ENCODE assay signal across 8 mouse cellular contexts in the genomic region with DNA sequence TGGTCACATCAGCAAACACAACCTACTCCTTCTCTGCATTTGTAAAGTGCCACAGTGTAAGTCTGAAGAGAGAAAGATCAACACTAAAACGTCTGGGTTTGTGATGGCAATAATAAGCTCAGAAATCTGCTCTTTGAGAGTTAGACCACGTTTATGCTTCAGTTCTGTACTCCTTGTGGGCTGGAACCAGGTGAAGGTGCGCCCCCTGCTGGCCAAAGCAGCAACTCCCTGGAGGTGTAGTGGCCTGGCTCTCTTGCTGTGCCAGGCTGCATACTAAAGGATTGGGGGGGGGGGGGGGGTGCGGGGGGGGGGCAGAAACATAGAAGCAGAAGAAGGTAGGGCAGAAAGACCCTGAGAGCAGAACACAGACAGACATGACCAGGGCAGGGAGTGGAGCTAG. TPM values are rescaled to one million over a fixed set of nuclear protein-coding genes. Genes with fewer than 3 reads are reported as not detected.
DNase-seq lines count a peak whose midpoint lies in the region; ATAC-seq and TF ChIP-seq lines count a peak whose summit lies in the region.

No protein-coding gene starts in this region.

- ATAC-seq in forebrain, embryonic 14.5 days, result peak; percentile 91
- peak; percentile 79 for ATAC-seq in liver, embryonic 16.5 days (ENCODE audit: low read depth)
- peak; percentile 76; the same call in 1 of the 2 replicates for ATAC-seq in neural tube, embryonic 14.5 days (ENCODE audit: low read depth)

- TF ChIP-seq EP300 in CH12.LX (IDR thresholded peaks at IDR 0.05; ENCODE audit: low read length), result no peak

- peak; percentile 42 to 70 for TF ChIP-seq CTCF in CH12.LX (conservative IDR thresholded peaks at IDR 0.05 in 1 of 2, IDR thresholded peaks at IDR 0.05 in 1 of 2; ENCODE audit: low read depth in 2 of 2, low read length in 2 of 2)

- H3K9ac ChIP-seq in CH12.LX (ENCODE audit: insufficient read depth, low read depth), result no peak overlapping the region
- H3K9ac ChIP-seq in forebrain, embryonic 14.5 days (ENCODE audit: low read length), result no peak overlapping the region
- H3K9ac ChIP-seq in liver, embryonic 16.5 days (ENCODE audit: low read depth, low read length), result no peak overlapping the region
- no peak overlapping the region for H3K9ac ChIP-seq in neural tube, embryonic 14.5 days (replicated peaks; ENCODE audit: low read depth, low read length)

- H3K4me2 ChIP-seq in CH12.LX (ENCODE audit: insufficient read depth, low read depth, poor library complexity, severe bottlenecking), result no peak overlapping the region
- H3K4me2 ChIP-seq in forebrain, embryonic 14.5 days (ENCODE audit: low read length), result no peak overlapping the region
- no peak overlapping the region for H3K4me2 ChIP-seq in liver, embryonic 16.5 days (ENCODE audit: low read depth, low read length)
- H3K4me2 ChIP-seq in neural tube, embryonic 14.5 days (ENCODE audit: low read depth, low read length), result no peak overlapping the region

- DNase-seq in CH12.LX (ENCODE audit: extremely low read depth), result peak; percentile 46
- peak; percentile 3 for DNase-seq in c-Kit-negative CD71-positive TER-119-positive erythroid progenitor cells, embryonic 14.5 days (ENCODE audit: low read depth, low spot score)
- DNase-seq in forebrain, embryonic 14.5 days (ENCODE audit: low spot score), result peak; percentile 68
- DNase-seq in heart, postnatal 14 days, result peak; percentile 54 to 73
- DNase-seq in kidney, postnatal 4 days, result peak; percentile 74 to 76
- DNase-seq in testis, postnatal 14 days (ENCODE audit: low spot score), result peak; percentile 15

- no peak for TF ChIP-seq POLR2A in CH12.LX (IDR thresholded peaks at IDR 0.05; ENCODE audit: low read depth, low read length)

- intact Hi-C loops in heart, postnatal 14 days (cut with DNase I), result loop anchor here (10.0 kb wide), 1 partner anchor 49 kb away; no protein-coding TSS in a partner anchor

- TF ChIP-seq RAD21 in CH12.LX (IDR thresholded peaks at IDR 0.05; ENCODE audit: low read depth, low read length), result peak; percentile 49

- dilution Hi-C loops in CH12.LX (cut with MboI; ENCODE audit: extremely low pct_ligation_motif_present, extremely low pct_unique_long_range_greater_than_20kb, low sequenced_read_pairs), result no loop called here

- no peak overlapping the region for H3K27ac ChIP-seq in CH12.LX (ENCODE audit: insufficient read depth, low read depth)
- H3K27ac ChIP-seq in forebrain, embryonic 14.5 days (ENCODE audit: low read depth, low read length), result no peak overlapping the region
- H3K27ac ChIP-seq in liver, embryonic 16.5 days (ENCODE audit: low read length), result no peak overlapping the region
- H3K27ac ChIP-seq in neural tube, embryonic 14.5 days (ENCODE audit: low read depth, low read length), result no peak overlapping the region

- no peaks in the 10 kb centered on the region for H3K36me3 ChIP-seq in CH12.LX (replicated peaks in 1 of 2; ENCODE audit: control insufficient read depth in 1 of 2, insufficient read depth in 1 of 2, low read length in 1 of 2)
- no peaks in the 10 kb centered on the region for H3K36me3 ChIP-seq in forebrain, embryonic 14.5 days (ENCODE audit: control insufficient read depth, insufficient read depth, low read length)
- no peaks in the 10 kb centered on the region for H3K36me3 ChIP-seq in liver, embryonic 16.5 days (ENCODE audit: control insufficient read depth, insufficient read depth)
- H3K36me3 ChIP-seq in neural tube, embryonic 14.5 days (ENCODE audit: control insufficient read depth, insufficient read depth, low read length), result no peaks in the 10 kb centered on the region

- no peak overlapping the region for H3K4me3 ChIP-seq in CH12.LX (replicated peaks in 1 of 3; ENCODE audit: low read depth in 2 of 3, low read length in 2 of 3, poor library complexity in 1 of 3)
- no peak overlapping the region for H3K4me3 ChIP-seq in forebrain, embryonic 14.5 days (ENCODE audit: low read depth, low read length)
- H3K4me3 ChIP-seq in liver, embryonic 16.5 days (ENCODE audit: low read depth, low read length), result no peak overlapping the region
- H3K4me3 ChIP-seq in neural tube, embryonic 14.5 days (ENCODE audit: low read depth, low read length), result no peak overlapping the region

- no peaks in the 10 kb centered on the region for H3K27me3 ChIP-seq in CH12.LX (replicated peaks)
- no peaks in the 10 kb centered on the region for H3K27me3 ChIP-seq in forebrain, embryonic 14.5 days (replicated peaks; ENCODE audit: control insufficient read depth, insufficient read depth, low read length)
- no peaks in the 10 kb centered on the region for H3K27me3 ChIP-seq in liver, embryonic 16.5 days (ENCODE audit: control insufficient read depth, insufficient read depth, low read depth, low read length)
- no peaks in the 10 kb centered on the region for H3K27me3 ChIP-seq in neural tube, embryonic 14.5 days (ENCODE audit: control insufficient read depth, insufficient read depth, low read length)

- 0% methylated on average over 4 of the region's 4 CpGs for WGBS in forebrain, embryonic 14.5 days
- 0% methylated on average over 4 of the region's 4 CpGs for WGBS in liver, embryonic 16.5 days (ENCODE audit: insufficient replicate concordance)
- 0% methylated on average over 3 of the region's 4 CpGs for WGBS in neural tube, embryonic 14.5 days

- H3K79me2 ChIP-seq in CH12.LX (replicated peaks; ENCODE audit: control insufficient read depth, extremely low read depth, insufficient read depth, poor library complexity, severe bottlenecking), result no peaks in the 10 kb centered on the region

- H3K9me3 ChIP-seq in CH12.LX (replicated peaks; ENCODE audit: low read length), result no peaks in the 10 kb centered on the region
- no peaks in the 10 kb centered on the region for H3K9me3 ChIP-seq in forebrain, embryonic 14.5 days (replicated peaks; ENCODE audit: control insufficient read depth, low read length)
- H3K9me3 ChIP-seq in liver, embryonic 16.5 days (replicated peaks; ENCODE audit: control insufficient read depth, low read length), result no peaks in the 10 kb centered on the region
- no peaks in the 10 kb centered on the region for H3K9me3 ChIP-seq in neural tube, embryonic 14.5 days (ENCODE audit: control insufficient read depth, low read length)

- H3K4me1 ChIP-seq in CH12.LX (ENCODE audit: control insufficient read depth in 1 of 2, insufficient read depth in 2 of 2), result no peaks in the 10 kb centered on the region
- no peaks in the 10 kb centered on the region for H3K4me1 ChIP-seq in forebrain, embryonic 14.5 days (ENCODE audit: control insufficient read depth, insufficient read depth, low read length)
- no peaks in the 10 kb centered on the region for H3K4me1 ChIP-seq in liver, embryonic 16.5 days (ENCODE audit: control insufficient read depth, low read depth, low read length)
- no peaks in the 10 kb centered on the region for H3K4me1 ChIP-seq in neural tube, embryonic 14.5 days (ENCODE audit: control insufficient read depth, insufficient read depth, low read length)

- in situ Hi-C loops in CH12.LX (cut with MboI; ENCODE audit: low pct_ligation_motif_present, low pct_unique_long_range_greater_than_20kb, low sequenced_read_pairs), result loop anchor here (10.0 kb wide), 1 partner anchor 49 kb away; no protein-coding TSS in a partner anchor

TF ChIP-seq in CH12.LX, 34 proteins besides CTCF, POLR2A, EP300 and RAD21:
- no peak for TF ChIP-seq GABPA (IDR thresholded peaks at IDR 0.05; ENCODE audit: insufficient replicate concordance, low read depth, low read length)
- TF ChIP-seq POLR2AphosphoS2 (IDR thresholded peaks at IDR 0.05; ENCODE audit: low read depth, low read length), result no peak
- no peak for TF ChIP-seq SIN3A (IDR thresholded peaks at IDR 0.05; ENCODE audit: low read length)
- no peak for TF ChIP-seq TBP (conservative IDR thresholded peaks at IDR 0.05; ENCODE audit: low read depth, low read length)
- peak; percentile 69 for TF ChIP-seq SMC3 (IDR thresholded peaks at IDR 0.05; ENCODE audit: low read depth, low read length)

RNA-seq across cellular contexts. Expression of a gene that starts 18.2 kb away (rescaled TPM):
- total RNA-seq in CH12.LX (2012; rRNA removed) (not detected in 2 replicates), CH12.LX (2014; rRNA removed) (not detected in 2 replicates)
- not detected in 2 replicates for polyA plus RNA-seq in CH12.LX (2012; ENCODE audit: insufficient read length, low read depth)
- not detected in 2 replicates for polyA plus RNA-seq in forebrain, embryonic 14.5 days (2014; fragmentation: Nextera tagmentation; extraction: Ambion mirVana)
- not detected for total RNA-seq in heart, postnatal 14 days (2021)
- polyA plus RNA-seq in liver, embryonic 16.5 days (2015; fragmentation: Nextera tagmentation; extraction: Ambion mirVana), result 0.22 TPM in 1 of 2 replicates, not detected in the other
- polyA plus RNA-seq in neural tube, embryonic 14.5 days (2014; fragmentation: Nextera tagmentation; extraction: Ambion mirVana), result not detected in 2 replicates

RNA-seq across cellular contexts. Expression of a gene that starts 27.0 kb away (rescaled TPM):
- not detected in 2 replicates for total RNA-seq in CH12.LX (2012; rRNA removed)
- not detected in 2 replicates for total RNA-seq in CH12.LX (2014; rRNA removed)
- not detected in 2 replicates for polyA plus RNA-seq in CH12.LX (2012; ENCODE audit: insufficient read length, low read depth)
- polyA plus RNA-seq in forebrain, embryonic 14.5 days (2014; fragmentation: Nextera tagmentation; extraction: Ambion mirVana), result not detected in 2 replicates
- total RNA-seq in heart, postnatal 14 days (2021), result not detected
- polyA plus RNA-seq in liver, embryonic 16.5 days (2015; fragmentation: Nextera tagmentation; extraction: Ambion mirVana), result not detected in 2 replicates
- polyA plus RNA-seq in neural tube, embryonic 14.5 days (2014; fragmentation: Nextera tagmentation; extraction: Ambion mirVana), result not detected in 2 replicates

RNA-seq across cellular contexts. Expression of a gene that starts 58.7 kb away (rescaled TPM):
- total RNA-seq in CH12.LX (2012; rRNA removed) (0.04 and 0.08 TPM in 2 replicates), CH12.LX (2014; rRNA removed) (0.38 and 0.73 TPM in 2 replicates)
- 0.26 and 0.41 TPM in 2 replicates for polyA plus RNA-seq in CH12.LX (2012; ENCODE audit: insufficient read length, low read depth)
- 6.0 and 6.2 TPM in 2 replicates for polyA plus RNA-seq in forebrain, embryonic 14.5 days (2014; fragmentation: Nextera tagmentation; extraction: Ambion mirVana)
- 1 to 10 TPM; 4.2 to 4.4 TPM for total RNA-seq in heart, postnatal 14 days (2021)
- polyA plus RNA-seq in liver, embryonic 16.5 days (2015; fragmentation: Nextera tagmentation; extraction: Ambion mirVana), result 8.3 and 8.8 TPM in 2 replicates
- 7.5 and 7.9 TPM in 2 replicates for polyA plus RNA-seq in neural tube, embryonic 14.5 days (2014; fragmentation: Nextera tagmentation; extraction: Ambion mirVana)

Comparison
In these comparisons a context has a peak if more than half of its experiments do, and no peak if none do; other contexts are left out.
1. DNase-seq: peak in every context shown above with its lines; median percentile 75 in kidney, postnatal 4 days; 68 in forebrain, embryonic 14.5 days; 64 in heart, postnatal 14 days; 46 in CH12.LX; 15 in testis, postnatal 14 days; 3 in c-Kit-negative CD71-positive TER-119-positive erythroid progenitor cells, embryonic 14.5 days.